Mouse (Mus musculus) midbrain, embryonic 16.5 days (tissue): ENCODE results near the gene Folh1. TPM values are rescaled to one million over a fixed set of nuclear protein-coding genes. Genes with fewer than 3 reads are reported as not detected.

Experiments used
- ATAC-seq: fragments of 200-750 bp; cut with Nextera tagmentation; 2 replicates; pipeline ENCODE4 v1.8.0; 2017; ENCODE audit warnings: moderate TSS enrichment
- H3K27ac ChIP-seq: fragments of 300-500 bp; sonication (generic); 2 replicates; pipeline ENCODE4 v1.5.1; 2014; ENCODE audit warnings: mild to moderate bottlenecking, low read length, mixed read lengths
- H3K27me3 ChIP-seq: fragments of 300-500 bp; sonication (generic); 2 replicates; pipeline ENCODE4 v1.6.1; 2014; ENCODE audit warnings: low read depth, low read length, mixed read lengths; ENCODE audit not compliant: control insufficient read depth, insufficient read depth
- H3K36me3 ChIP-seq: fragments of 300-500 bp; sonication (generic); 2 replicates; pipeline ENCODE4 v1.6.1; 2014; ENCODE audit warnings: mild to moderate bottlenecking, low read length, moderate library complexity, mixed read lengths; ENCODE audit not compliant: control insufficient read depth, insufficient read depth
- H3K4me1 ChIP-seq: fragments of 300-500 bp; sonication (generic); 2 replicates; pipeline ENCODE4 v1.6.1; 2014; ENCODE audit warnings: mild to moderate bottlenecking, low read length, mixed read lengths; ENCODE audit not compliant: control insufficient read depth, insufficient read depth
- H3K4me2 ChIP-seq: fragments of 300-500 bp; sonication (generic); 2 replicates; pipeline ENCODE4 v1.6.1; 2014; ENCODE audit warnings: mild to moderate bottlenecking, low read length, mixed read lengths
- H3K4me3 ChIP-seq: fragments of 300-500 bp; sonication (generic); 2 replicates; pipeline ENCODE4 v1.5.1; 2014; ENCODE audit warnings: low read depth, mild to moderate bottlenecking, low read length, moderate library complexity, mixed read lengths
- H3K9ac ChIP-seq: fragments of 300-500 bp; sonication (generic); 2 replicates; pipeline ENCODE4 v1.6.1; 2014; ENCODE audit warnings: low read depth, low read length, mixed read lengths
- H3K9me3 ChIP-seq: fragments of 300-500 bp; sonication (generic); replicated peaks from 2 replicates; pipeline ENCODE4 v1.6.1; 2014; ENCODE audit warnings: mild to moderate bottlenecking, low read length, mixed read lengths; ENCODE audit not compliant: control insufficient read depth, poor library complexity, severe bottlenecking
- polyA plus RNA-seq: library from polyadenylated mRNA; unstranded; fragments of >200 nt; fragmentation: Nextera tagmentation; extraction: Ambion mirVana; gene quantifications from 2 replicates; pipeline ENCODE4 v1.2.1, GENCODE M21; 2015

Folh1 gene
- polyA plus RNA-seq, 1 experiment from 2014 or later: 0.87 TPM

DNA sequence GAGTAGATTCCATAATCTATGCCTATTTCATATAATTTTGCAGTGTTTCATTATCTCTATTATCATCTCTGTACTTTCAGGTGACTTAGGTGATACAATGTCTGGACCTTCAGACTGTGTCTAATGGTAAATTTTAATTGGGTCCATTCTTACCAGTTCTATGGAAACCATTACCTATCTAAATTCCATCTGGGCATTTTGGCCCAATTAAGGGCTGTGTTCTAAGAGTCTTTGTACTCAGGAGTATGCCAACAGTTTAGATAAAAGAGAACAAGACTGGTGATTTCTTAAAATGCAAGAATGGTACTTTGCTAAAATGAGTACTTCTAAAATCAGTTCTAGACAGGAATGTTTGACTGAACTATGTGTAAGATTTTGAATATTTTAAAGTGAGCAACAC is 87.7 kb downstream of the Folh1 start, which contains the start of gene Olfr292:
Olfr292 (plus strand) TSS at position 301 of the 400 bp plus-strand sequence.
- H3K4me2 ChIP-seq: no peak within 1 kb of the TSS
- no peaks in the 10 kb centered on the region for H3K27me3 ChIP-seq
- H3K9me3 ChIP-seq: no peaks in the 10 kb centered on the region
- no peak within 1 kb of the TSS for H3K4me3 ChIP-seq
- no peaks in the 10 kb centered on the region for H3K36me3 ChIP-seq
- ATAC-seq: no peak
- H3K4me1 ChIP-seq: no peaks in the 10 kb centered on the region
- H3K27ac ChIP-seq: no peak within 1 kb of the TSS
- no peak within 1 kb of the TSS for H3K9ac ChIP-seq

Other genes starting within 250 kb of the Folh1 start
- gene Olfr295, start 192.1 kb downstream of the Folh1 start, polyA plus RNA-seq: not detected in 2 replicates
- gene Olfr294, start 159.3 kb downstream of the Folh1 start, polyA plus RNA-seq: not detected in 2 replicates
- not detected in 2 replicates for gene Olfr293, start 126.9 kb downstream of the Folh1 start, polyA plus RNA-seq
- gene Olfr292, start 87.6 kb downstream of the Folh1 start, polyA plus RNA-seq: not detected in 2 replicates
- gene Vmn2r77, start 19.1 kb upstream of the Folh1 start, polyA plus RNA-seq: not detected in 2 replicates
- not detected in 2 replicates for gene Vmn2r78, start 139.2 kb upstream of the Folh1 start, polyA plus RNA-seq
- gene Vmn2r79, start 220.2 kb upstream of the Folh1 start, polyA plus RNA-seq: not detected in 2 replicates